Mouse (Mus musculus) monocyte, adult 2 months (primary cell): ENCODE results near the gene Tbc1d8.

ENCODE experiments used
- DNase-seq, 2 experiments: peaks; one replicate each; pipeline ENCODE4 v3.0.0; 2022; ENCODE audit warnings: low spot score in 2 of 2, low read depth in 1 of 2

Tbc1d8 gene

DNA sequence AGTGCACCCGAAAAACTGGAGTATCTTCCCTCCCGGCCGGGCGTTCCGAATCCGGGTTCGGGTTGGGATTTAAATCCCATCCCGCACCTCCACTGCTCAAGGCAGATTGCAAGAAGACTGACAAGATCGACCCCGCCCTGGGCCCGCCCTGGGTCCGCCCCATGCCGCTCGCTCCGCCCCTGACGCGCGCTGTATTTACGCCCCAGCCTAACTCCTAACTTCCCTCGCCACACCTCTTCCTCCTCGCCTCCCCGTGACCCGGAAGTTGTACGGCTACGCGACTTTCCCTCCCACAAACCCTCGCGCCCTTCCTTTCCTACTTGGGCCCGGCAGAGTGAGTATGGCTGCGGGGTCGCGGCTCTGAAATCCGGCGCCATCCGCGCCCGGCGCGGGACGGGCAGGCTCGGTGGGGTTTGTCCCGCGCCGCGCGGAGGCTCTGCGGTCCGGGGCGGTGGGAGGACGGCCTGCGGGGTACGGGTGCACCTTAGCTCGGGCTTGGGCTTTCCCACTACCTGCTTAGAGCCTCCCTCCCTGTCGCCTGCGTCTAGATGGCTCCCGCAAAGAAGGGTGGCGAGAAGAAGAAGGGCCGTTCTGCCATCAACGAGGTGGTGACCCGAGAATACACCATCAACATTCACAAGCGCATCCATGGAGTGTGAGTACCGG lies 110.8 kb downstream of the Tbc1d8 start, which contains the start of gene Rpl31:
Rpl31 (plus strand) TSS at position 242 of the 666 bp plus-strand sequence.
- DNase-seq: peak; percentile 86 to 95

DNA sequence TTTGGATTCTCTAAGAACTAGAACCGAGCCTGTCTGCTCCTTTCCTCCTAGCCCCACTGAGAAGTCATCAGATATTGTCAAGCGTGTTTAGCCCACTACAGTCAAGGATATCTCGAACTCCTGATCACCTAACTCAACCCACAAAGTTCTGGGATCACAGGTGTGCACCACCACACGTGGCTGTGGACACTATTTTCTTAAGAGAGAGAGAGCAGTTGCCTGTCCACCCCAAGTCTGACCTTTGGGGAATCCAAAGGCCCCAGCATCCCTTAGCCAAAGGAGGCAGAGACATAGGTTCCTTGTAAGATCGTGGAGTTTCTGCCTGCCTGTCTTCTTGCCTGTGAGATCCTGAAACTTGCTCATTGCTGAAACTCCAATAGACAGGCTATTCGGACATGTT lies 111.5 kb downstream of the Tbc1d8 start:
- no peak for DNase-seq

DNA sequence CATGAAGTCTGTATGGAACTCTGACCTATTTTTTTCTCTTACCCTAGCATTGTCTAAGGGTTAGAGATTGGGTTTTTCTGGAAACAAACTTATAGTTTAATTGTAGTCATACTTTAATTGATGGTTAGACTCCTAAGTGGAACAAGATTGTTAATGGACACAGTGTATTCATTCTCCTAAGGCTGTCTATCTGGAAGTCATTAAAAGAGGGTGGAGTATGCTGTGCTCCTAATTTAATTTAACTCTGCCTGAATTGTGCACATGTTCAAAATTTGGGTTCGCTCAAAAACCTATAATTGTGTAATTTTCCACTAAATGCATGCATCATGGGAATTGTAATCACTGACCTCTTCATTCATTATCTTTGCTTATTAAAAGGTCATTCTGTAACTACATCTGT lies 113.0 kb downstream of the Tbc1d8 start:
- DNase-seq: no peak

DNA sequence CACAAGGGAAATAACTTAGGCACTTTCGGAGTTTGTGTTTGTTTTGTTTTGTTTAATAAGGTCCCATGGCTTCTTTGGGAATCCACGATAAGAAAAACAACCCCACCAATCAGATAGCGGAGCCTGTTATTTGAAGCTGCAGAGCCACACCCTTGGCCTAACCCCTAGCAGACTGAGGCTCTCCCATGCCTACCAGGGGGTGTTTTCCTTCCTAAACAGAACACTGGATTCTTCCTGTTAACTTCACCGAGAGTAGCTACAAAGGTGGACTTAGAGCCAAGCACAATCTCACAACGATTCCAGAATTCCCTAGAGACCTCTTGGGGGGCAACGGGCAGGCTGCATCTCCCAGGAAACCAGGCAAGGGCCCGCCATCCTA lies 116.1 kb downstream of the Tbc1d8 start:
- no peak for DNase-seq

DNA sequence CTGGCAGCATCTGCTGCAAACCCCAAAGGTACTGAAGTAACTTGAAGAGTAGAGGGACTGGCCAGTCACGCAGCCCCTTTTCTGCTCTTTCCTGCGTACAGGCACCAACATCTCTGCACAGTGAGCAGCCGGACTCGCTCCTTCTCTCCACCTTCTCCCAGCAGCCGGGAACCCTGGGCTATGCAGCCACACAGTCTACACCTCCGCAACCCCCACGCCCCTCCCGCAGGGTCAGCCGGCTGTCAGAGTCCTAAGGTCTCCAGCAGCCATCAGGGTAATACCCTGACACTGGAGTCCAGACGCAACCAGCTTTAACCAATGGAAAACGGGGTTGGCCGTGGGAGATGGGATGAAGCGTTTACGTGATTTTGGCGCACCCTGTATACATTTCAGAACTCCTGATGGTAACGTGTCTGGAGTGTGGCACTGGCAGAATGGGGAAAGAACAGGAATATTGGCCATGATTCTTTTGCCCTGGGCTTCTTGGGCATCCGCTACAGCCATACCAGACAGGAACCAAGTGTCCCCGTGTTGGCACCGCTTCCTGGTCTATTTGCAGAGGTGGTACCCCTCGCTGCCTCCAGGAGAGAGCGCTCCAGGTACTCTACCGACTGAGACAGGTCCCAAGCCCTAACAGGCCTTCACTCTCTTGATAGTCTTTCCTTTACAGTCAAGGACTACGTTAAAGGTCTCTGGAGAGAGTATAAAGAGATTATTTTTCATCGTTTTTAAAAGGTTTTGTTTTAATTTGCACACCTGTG lies 116.6 kb downstream of the Tbc1d8 start:
- no peak for DNase-seq

DNA sequence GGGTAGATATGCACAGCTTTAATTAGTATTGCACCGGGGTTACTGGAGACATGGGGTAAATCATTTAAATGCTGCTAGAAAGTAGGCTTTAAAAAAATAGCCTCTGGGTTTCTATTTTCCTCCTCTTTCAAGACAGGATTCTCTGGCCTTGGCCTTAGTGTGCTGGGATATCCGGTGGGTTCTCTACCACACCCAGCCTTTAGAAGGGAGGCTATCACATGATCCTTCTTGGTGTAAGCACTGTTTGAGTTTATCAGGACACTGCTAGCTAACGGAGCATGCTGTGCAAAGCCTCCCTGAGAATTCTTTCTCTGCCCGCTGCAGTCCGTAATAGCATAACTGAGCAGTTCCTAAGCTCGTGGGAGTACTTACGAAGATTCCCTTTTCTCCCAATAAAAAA lies 129.1 kb downstream of the Tbc1d8 start:
- DNase-seq: no peak

DNA sequence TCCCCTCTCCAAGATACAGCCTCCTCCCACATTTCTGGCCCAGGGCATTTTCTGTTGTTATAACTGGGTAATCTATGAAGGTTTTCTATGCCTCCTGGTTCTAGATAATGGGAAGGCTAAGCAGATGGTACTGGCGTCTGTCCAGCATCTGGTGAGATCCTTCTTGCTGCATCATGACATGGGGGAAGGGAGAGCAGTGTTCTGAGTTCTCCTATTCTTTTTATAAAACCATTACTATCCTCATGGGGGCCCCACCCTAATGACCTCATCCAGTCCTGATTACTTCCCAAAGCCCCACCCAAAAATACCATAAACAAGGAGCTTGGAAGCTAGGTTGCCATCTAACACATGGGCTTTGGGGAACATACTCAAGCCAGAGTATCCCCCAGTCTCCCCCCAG lies 129.6 kb downstream of the Tbc1d8 start:
- no peak for DNase-seq

DNA sequence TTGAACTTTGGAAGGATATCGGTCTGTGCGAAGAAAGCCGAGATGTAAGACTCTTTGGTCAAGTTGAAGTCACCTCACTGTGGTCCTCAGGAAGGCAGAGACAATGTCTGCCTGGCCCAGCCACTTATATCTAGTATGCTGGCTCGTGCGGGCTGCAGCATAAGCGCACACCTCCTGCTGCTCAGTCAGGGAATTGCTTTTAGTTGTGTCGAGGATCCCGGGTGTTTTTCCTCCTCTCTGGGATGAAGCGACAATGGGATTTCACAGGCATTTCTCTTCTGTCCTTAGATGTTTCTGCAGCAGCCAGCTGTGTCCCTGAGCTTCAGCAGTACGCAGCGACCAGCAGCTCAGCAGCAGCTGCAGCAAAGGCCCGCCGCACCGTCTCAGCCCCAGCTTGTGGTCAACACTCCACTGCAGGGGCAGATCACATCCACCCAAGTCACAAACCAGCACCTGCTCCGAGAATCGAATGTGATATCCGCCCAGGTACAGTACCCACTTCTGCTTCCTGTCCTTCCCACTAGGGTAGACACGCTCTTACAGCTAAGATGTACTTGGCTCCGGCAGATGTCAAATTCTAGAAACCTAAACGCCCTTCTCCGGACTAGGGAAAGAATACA lies 133.5 kb downstream of the Tbc1d8 start:
- DNase-seq: no peak

DNA sequence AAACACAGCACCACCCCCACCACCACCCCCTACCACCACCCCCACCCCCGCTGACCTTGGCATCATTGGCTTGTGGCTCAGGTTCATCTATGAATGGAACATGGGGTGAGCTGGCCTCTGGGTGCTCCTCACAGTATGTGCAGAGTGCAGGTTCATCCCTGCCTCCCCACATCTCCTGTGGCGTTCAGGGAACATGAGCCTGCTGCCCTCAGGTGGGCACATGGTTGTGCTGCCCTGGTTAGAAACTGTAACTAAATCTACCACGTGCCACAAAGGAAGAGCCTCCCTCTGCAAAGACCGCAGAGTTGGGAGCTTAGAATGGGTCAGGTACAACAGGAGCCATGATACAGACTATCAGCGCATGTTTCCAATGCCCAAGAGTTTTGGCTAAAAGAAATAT lies 135.3 kb downstream of the Tbc1d8 start:
- no peak for DNase-seq

DNA sequence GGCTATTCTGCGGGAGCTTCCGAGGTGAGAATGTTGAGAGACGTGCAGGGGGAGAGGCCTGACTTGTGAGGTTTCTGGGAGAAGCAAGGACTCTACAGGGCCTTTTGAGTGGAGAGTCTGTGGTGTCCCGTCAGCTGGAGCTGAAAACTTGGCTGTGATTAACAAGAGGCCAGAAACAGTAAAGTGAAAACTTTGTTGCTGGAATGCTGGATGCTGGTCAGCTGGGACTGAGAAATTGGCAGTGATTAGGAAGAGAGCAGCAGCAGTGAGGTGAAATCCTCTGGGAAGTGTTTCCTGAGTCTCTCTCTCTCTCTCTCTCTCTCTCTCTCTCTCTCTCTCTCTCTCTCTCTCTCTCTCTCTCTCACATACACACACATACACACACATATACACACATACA lies 136.7 kb downstream of the Tbc1d8 start:
- no peak for DNase-seq

DNA sequence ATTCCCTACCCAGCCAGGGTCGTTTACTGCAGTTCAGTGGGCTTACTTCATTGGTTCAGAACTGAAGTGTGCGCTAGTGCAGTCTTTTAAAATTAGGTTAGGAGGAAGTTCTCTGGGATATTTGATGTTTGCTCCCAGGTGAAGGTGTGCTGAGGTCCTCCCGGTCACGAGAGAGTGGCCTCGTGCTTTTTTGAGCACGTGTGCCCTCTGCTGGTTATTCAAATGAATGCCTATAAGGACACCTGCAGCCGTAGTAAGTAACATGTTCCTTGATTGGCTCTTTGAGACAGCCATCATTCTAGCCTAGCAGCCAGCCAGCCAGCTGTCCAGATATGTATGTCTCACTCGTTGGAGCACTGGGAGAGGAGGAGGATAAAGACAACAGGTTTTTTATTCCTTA lies 137.9 kb downstream of the Tbc1d8 start:
- DNase-seq: no peak

DNA sequence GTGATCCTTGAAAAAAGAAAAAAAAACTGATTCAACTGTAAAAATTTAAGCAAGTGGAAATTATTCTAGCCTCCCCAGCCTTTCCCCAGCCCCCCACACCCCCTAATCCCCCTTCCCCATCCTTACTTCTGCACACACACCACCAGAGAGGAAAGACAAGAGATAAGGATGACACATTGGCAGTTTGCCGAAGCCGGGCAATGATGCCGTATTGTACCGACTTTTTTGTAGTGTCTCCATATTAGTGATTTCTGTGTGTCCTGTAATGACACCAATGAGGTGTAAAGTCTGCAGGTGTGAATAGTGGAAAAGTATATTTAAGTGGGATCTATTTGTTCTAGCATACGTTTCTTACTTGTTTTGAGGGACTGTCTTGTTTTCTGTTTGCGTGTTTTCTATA lies 138.4 kb downstream of the Tbc1d8 start:
- no peak for DNase-seq

DNA sequence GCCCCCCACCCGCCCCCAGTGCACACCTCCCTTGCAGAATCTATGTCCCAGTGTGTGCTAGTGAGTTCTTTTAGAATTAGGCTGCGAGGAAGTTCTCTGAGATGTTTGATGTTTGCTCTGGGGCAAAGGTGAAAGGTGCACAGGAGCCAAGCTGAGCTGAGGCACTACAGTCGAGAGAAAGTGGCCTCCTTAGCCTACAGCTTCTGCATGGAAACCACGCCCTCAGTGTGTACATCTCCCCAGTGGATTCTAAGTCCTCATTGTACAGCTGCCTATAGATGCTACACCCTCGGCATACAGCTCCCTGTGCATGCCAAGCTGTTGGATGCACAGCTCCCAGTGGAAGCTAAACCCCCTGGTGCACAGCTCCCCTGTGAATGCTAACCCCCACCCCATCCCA lies 139.1 kb downstream of the Tbc1d8 start:
- DNase-seq: no peak

DNA sequence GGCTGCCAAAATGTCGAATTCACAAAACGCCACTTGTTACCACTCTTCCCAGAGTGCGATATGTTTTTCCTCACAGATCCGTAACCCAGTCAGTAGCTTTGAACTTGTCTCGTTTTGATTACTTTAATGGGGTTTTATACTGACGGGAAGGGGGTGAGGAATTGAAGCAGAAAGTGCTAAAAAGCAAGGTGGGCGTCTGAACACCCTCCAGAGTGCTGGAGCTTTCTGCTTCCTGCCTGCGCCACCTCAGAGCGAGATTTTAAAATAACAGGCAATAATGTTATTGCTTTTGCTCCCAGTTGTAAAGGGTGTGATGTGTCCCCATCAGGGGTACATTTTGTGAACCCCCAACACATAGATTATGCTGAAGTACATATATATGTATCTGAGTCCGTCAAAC lies 139.7 kb downstream of the Tbc1d8 start:
- no peak for DNase-seq

DNA sequence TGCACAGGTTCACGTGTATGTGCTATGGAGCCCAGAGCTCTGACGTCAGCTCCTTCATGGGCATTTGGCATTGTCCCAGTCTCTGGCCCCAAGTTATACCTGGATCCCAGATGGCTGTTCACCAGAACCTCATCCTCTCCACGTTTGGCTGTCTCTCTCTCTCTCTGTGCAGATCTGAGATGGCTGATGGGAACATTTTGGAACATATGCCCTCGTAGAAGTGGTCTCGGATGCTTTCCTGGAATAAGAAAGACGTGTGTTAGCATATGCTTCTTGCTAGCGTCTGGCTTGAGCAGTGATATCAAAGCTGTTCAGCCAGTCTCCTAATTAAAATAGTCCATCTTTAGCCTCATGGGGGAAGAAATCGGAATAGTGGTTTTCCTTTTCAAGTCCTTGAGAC lies 141.8 kb downstream of the Tbc1d8 start:
- DNase-seq: no peak

DNA sequence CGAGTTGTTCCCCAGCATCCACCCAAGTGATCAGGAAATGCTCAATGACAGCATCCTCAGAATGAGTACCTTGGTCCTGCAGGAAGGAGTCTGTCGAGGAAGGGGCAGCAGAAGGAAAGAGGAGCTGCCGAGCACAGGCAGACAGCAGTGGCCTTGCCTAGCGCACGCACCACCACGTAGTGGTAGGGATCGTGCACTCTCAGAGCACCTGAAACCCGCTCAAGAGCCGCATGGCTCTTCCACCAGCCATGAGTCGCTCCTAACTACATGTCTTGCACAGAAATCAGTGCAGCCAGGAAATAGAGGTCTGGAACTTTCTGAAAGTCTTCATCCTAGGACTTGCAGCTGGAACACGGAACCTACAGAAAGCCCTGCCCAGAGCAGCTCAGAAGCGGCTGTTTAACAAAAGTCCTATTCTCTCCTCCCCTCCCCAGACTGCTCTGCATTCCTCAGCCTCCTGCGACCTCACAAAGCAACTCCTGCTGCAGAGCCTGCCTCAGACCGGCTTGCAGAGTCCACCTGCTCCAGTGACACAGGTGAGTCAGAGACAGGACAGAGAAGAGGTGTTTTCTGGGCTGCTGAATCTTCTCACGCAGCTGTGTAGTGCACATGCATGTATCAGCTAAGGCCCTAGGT lies 142.9 kb downstream of the Tbc1d8 start:
- no peak for DNase-seq

DNA sequence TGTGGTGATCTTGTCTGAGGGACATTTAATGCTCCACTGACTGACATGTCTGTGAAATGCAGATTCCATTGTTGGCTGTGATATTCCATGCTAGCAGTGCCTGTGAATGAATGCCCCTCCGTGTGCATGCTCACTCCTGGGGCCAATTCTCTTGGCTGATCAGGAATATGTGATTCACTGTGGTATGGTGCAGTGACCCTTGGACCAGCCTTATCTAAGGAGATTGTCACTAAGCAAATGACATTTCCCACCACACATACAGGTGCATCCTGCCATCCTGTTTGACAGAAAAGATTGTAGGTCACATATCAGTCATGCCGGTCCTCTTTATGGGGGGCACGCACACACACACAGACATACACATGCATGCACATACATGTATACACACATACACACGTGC lies 146.1 kb downstream of the Tbc1d8 start:
- no peak for DNase-seq

DNA sequence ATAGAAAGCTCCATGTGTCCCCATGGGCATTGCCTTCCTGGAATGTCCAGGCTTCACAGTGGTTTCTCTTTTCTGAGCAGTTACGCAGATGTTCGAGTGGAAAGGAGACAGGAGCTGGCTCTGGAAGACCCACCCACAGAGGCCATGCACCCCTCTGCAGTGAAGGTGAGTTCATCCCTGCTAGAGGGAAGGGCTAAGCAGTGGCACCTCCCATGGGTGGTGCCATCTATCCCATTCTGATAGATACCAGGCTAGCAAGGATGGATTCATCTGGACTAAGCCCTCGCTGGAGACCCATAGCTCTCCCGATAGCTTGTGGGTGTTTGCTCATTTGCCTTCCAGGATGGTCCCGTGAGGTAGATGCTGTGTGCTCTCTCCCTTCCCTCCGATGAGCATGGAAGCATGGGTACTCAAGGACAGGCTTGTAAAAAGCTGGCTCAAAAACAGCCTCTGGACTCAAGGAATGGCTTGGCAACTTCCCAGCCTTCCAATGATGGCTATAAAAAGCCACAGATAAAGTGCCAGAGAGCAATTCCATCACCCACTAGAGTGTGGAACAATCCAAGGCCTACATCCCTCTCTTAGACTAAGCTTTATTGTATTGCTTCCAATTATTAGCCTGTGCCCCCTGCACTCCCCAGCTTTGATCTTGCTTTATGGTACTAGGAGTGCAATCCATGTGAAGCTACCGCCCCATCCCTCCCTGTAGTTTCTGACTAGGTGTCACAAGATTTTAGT lies 147.5 kb downstream of the Tbc1d8 start:
- DNase-seq: no peak

DNA sequence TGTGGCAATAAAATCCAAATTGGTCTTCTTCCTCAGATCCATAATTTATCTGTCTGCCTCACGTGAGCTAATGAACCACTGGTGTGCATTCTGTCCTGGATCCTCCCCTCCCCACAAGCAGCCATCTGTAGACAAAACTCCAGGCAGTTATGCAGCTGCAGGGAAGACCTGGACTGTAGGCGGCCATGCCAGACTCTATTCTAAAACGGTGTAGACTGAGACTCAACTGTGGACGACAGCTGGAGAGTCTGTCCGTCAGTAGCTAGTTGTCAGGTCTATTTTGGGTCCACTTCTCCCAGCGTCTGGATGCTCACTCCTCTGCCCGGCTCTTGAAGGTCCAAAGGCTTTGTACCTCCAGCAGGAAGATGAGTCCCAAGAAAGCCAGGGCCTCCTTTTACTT lies 151.0 kb downstream of the Tbc1d8 start:
- DNase-seq: no peak

DNA sequence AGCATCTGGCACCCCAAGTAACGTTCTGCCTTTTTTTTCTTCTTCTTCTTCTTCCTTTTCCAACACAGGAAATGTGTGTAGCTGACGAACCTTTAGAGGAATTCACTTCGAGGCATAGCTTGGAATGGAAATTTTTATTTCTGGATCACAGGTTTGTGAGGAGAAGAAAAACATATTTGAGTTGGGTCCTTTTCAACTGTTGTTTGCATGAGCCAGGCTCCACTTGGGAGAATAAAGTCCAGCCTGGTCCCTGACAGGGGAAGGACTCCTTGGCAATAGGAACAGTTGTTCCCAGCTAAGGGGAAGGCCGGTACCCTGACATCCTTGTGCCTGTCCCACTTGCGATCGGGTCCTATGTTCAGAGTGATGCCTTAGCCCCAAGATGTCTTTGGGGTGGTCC lies 153.3 kb downstream of the Tbc1d8 start:
- no peak for DNase-seq

DNA sequence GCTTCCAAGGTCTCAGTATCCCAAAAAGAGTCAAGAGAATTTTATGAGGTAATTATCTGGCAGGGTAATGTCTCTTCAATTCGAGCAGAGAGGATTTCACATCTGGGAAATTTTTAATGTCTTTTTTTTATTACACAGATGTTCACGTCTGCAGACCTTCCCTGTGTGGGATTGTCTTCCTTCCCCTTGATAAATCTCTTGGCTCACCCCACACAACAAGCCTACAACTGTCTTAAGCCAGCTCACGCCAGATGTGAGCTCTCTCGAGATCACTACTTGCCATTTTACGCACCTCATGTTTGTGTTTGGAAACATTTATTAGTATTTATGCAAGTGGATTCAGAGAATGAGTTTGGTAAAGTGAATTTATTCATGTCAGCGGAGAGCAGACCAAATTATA lies 156.6 kb downstream of the Tbc1d8 start:
- DNase-seq: no peak
